Mouse (Mus musculus) testis, adult 2 months (tissue): ENCODE data around the gene Ywhag. TPM values are rescaled to one million over a fixed set of nuclear protein-coding genes. Genes with fewer than 3 reads are reported as not detected.

Experiments used
- H3K27ac ChIP-seq: fragments of 200-500 bp; 2 replicates; pipeline ENCODE4 v1.5.1; 2012; ENCODE audit warnings: low read depth, low read length; ENCODE audit not compliant: control insufficient read depth, insufficient read depth
- H3K27me3 ChIP-seq: fragments of 200-500 bp; 2 replicates; pipeline ENCODE4 v1.6.1; 2012; ENCODE audit warnings: mild to moderate bottlenecking, low read length, moderate library complexity; ENCODE audit not compliant: control insufficient read depth, insufficient read depth
- H3K36me3 ChIP-seq: fragments of 200-500 bp; 2 replicates; pipeline ENCODE4 v1.6.1; 2012; ENCODE audit warnings: mild to moderate bottlenecking, low read length; ENCODE audit not compliant: control insufficient read depth, insufficient read depth
- H3K4me1 ChIP-seq: fragments of 200-500 bp; 2 replicates; pipeline ENCODE4 v1.6.1; 2012; ENCODE audit warnings: low read length; ENCODE audit not compliant: control insufficient read depth, insufficient read depth
- H3K4me3 ChIP-seq: fragments of 200-500 bp; 2 replicates; pipeline ENCODE4 v1.5.1; 2012; ENCODE audit warnings: low read depth, mild to moderate bottlenecking, low read length, moderate library complexity, mixed read lengths; ENCODE audit not compliant: control insufficient read depth
- CTCF ChIP-seq: fragments of 200-500 bp; IDR thresholded peaks from 2 replicates; pipeline ENCODE4 v1.5.1; 2012; ENCODE audit warnings: low read depth, mild to moderate bottlenecking, inconsistent platforms, low read length, moderate library complexity; ENCODE audit not compliant: control insufficient read depth, insufficient read depth, insufficient replicate concordance
- POLR2A ChIP-seq: fragments of 200-500 bp; IDR thresholded peaks from 2 replicates; pipeline ENCODE4 v1.6.1; 2012; ENCODE audit warnings: low read depth, mild to moderate bottlenecking, inconsistent platforms, low read length, moderate library complexity; ENCODE audit not compliant: control insufficient read depth
- polyA plus RNA-seq: library from polyadenylated mRNA; depleted of rRNA; stranded (reverse); fragments of >200 nt; gene quantifications from 2 replicates; pipeline ENCODE4 v1.2.3, GENCODE M21; 2012; rRNA removed

Gene Ywhag
- polyA plus RNA-seq, result 13.3 and 17.8 TPM in 2 replicates

DNA sequence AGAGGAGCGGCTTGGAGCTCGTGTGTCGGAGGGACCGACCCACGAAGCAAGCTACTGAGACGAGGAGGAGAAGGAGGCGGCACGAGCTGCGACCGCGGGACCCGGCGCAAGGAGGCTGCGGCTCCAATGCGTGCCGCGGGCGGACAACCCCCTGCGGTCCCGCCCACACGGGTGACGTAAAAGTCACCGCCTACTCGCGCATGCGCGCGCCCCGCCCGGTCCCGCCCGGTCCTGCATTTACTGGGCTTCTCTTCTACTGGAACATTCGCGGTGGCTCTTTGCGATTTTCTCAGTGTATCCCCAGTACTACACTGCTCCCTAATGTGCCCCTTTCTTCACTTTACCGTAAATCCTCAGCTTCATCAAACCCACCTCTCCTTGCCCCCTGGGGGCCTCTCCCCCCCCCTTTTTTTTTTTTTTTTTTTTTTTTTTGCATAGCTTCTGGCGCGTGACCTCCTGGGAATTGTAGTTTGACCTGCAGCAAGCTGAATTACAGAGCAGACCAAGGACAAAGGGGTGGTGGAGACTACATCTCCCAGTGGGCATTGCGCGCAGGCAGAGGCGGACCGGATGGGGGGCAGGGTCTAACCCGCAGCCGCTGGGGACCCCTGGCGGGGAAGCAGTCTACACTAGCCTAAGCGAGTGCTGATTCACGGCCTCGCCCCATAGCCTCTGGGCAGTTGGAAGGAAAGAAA is at the start of gene Ywhag:
Gene Ywhag (minus strand): TSS at position 136 of the 695 bp plus-strand sequence.
- Histone ChIP-seq H3K4me1 (peaks cover 9% of the 10 kb centered on the region), H3K27me3 (no peaks in the 10 kb centered on the region), H3K36me3 (no peaks in the 10 kb centered on the region), H3K27ac (peak within 1 kb of the TSS; percentile 91), H3K4me3 (peak within 1 kb of the TSS; percentile 94)
- TF ChIP-seq POLR2A (peak; percentile 99), CTCF (peak; percentile 37; the same call in 1 of the 2 replicates)

DNA sequence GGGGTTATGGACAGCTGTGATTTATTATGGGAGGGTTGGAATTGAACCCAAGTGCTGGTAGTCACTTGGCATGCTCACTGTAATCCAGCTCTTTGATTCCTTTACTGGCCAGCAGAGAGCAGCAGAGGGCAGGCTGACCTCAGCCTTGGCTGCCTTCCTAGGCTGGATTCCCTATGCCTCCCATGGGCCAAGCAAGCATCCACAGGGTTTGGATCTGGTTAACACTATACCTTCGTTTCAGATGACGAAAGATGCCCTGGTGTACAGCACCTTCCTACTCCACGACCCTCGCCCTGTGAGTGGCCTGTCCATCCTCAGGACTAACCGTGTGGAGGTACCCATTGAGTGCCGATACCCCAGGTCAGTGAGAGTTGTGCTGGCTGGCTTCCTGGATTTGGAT is 48.0 kb upstream of the Ywhag start:
- Histone ChIP-seq H3K36me3 (no peaks in the 10 kb centered on the region), H3K27ac (no peak overlapping the region), H3K4me1 (peaks cover 8% of the 10 kb centered on the region), H3K4me3 (no peak overlapping the region), H3K27me3 (no peaks in the 10 kb centered on the region)
- TF ChIP-seq POLR2A (no peak), CTCF (peak; percentile 78; the same call in 1 of the 2 replicates)

DNA sequence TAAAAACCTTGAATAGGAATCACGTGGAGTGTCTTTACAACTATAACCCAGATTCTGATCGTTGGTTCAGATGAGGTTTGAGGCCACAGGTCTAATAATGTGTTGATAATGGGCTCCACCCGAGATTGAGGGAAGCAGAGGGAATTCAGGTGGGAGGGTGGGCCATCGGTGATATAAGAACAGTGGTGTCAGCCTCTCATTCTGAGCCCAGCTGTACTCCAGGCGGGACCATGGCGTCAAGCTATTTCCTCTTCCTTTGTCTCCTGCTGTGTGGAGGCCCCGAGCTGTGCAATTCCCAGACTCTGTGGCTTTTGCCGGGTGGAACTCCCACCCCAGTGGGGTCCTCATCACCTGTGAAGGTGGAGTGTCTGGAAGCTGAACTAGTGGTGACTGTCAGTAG is 45.5 kb upstream of the Ywhag start, which contains the start of gene Zp3:
Gene Zp3 (plus strand): TSS at position 196 of the 400 bp plus-strand sequence.
- Histone ChIP-seq H3K4me1 (peaks cover 8% of the 10 kb centered on the region), H3K36me3 (no peaks in the 10 kb centered on the region), H3K27ac (no peak within 1 kb of the TSS), H3K4me3 (peak within 1 kb of the TSS; percentile 54), H3K27me3 (no peaks in the 10 kb centered on the region)
- no peak for TF ChIP-seq CTCF
- TF ChIP-seq POLR2A, result no peak

DNA sequence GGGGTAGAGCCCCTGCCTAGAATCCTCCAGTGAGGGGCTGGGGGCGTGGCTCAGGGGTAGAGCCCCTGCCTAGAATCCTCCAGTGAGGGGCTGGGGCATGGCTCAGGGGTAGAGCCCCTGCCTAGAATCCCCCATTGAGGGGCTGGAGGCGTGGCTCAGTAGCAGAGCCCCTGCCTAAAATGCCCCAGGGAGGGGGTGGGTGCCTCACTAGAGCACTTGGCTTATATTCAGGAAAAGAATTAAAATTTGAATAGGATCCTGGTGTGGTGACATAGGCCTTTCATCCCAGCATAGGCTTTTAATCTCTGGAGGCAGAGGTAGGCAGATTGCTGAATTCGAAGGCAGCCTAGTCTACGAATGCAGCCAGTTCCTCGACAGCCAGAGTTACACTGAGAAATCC is 45.0 kb upstream of the Ywhag start:
- no peaks in the 10 kb centered on the region for H3K27me3 ChIP-seq
- no peak overlapping the region for H3K27ac ChIP-seq
- H3K4me1 ChIP-seq, result peaks cover 8% of the 10 kb centered on the region
- no peak overlapping the region for H3K4me3 ChIP-seq
- no peaks in the 10 kb centered on the region for H3K36me3 ChIP-seq
- TF ChIP-seq CTCF, result no peak
- no peak for TF ChIP-seq POLR2A

DNA sequence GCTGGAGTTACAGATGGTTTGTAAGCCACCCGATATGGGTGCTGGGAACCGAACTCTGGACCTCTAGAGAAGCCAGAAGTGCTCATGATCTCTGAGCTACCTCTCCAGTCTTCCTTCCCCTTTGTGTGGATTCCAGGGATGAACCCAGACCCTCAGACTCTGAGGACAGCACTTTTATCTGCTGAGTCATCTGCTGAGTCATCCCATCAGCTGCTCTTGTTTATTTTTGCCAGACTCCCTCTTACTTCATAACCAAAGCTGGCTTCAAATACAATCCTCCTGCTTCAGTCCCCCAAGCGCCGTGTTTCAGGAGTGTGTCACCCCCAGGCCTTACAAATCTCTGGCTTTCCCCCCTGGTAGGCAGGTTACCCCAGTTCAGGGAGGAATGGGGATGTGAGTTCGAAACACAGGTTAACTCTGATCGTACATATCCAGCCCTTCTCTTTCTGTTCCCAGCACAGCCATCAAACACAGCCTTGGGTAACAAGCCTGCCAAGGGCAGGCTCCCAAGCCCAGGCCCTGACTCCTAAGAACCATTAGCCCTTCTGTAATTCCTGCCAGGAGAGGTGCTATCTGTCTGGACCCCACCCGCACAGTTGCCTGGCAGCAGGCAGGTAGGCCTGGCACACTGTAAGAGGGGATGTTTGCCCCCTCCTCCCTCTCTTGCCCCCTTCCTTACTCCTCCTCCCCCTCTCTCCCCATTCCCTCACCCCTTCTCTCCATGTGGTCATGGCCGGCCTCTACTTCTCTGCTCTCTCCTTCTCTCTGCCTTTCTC is 41.7 kb upstream of the Ywhag start:
- Histone ChIP-seq H3K4me1 (peaks cover 11% of the 10 kb centered on the region), H3K27me3 (no peaks in the 10 kb centered on the region), H3K36me3 (no peaks in the 10 kb centered on the region), H3K4me3 (no peak overlapping the region), H3K27ac (no peak overlapping the region)
- TF ChIP-seq CTCF, result no peak
- TF ChIP-seq POLR2A, result no peak

DNA sequence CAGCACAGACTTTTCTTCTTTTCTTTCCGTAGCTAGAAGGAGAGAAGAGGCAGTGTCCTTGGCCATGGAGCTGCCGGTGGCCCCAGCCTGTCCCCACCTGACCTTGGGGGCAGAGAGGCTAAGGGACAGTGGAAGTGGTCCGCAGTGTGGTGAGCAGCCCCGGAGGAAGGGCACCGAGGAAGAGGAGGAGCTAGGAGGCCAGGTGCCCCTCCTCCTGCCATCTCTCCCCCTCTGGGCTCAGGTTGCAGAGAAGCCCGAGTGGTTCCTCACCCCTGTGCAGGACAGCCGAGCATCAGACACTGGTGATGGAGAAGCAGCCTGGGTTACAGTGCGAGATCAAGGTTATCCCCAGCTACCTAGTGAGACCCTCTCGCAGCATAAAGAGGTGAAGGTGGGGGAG is 39.9 kb upstream of the Ywhag start, which contains the start of gene Ssc4d:
Gene Ssc4d (minus strand): TSS at position 167 of the 400 bp plus-strand sequence.
- H3K27me3 ChIP-seq, result no peaks in the 10 kb centered on the region
- no peak within 1 kb of the TSS for H3K4me3 ChIP-seq
- H3K4me1 ChIP-seq, result peaks cover 4% of the 10 kb centered on the region
- no peak for TF ChIP-seq POLR2A
- no peak for TF ChIP-seq CTCF
- no peaks in the 10 kb centered on the region for H3K36me3 ChIP-seq
- no peak within 1 kb of the TSS for H3K27ac ChIP-seq

DNA sequence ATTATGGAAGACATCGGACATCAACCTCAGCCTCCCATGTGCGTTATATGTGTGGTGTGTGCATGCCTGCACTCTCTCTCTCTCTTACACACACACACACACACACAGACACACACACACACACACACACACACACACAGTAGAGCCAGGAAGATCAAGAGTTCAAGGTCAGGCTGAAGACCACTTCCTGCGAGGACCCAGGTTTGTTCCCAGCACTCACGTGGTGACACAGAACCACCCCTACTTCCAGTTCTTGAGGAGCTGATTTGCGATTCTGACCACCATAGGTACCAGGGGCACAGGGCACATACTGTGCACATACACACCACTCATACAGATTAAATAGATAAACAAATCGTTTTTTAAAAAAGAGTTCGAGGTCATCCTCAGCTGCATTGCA is 37.5 kb upstream of the Ywhag start:
- Histone ChIP-seq H3K27ac (no peak overlapping the region), H3K27me3 (no peaks in the 10 kb centered on the region), H3K4me1 (peaks cover 6% of the 10 kb centered on the region), H3K36me3 (no peaks in the 10 kb centered on the region), H3K4me3 (no peak overlapping the region)
- no peak for TF ChIP-seq POLR2A
- no peak for TF ChIP-seq CTCF
